Mouse (Mus musculus): ENCODE data around the gene Dhfr. TPM values are rescaled to one million over a fixed set of nuclear protein-coding genes. Genes with fewer than 3 reads are reported as not detected.

The Dhfr gene
- polyA plus RNA-seq (2015; fragmentation: Nextera tagmentation; extraction: Ambion mirVana) = 5.8 and 6.1 TPM in 2 replicates

- Histone ChIP-seq H3K27me3 (no peaks in the 10 kb centered on the region), H3K36me3 (peaks cover 10% of the 10 kb centered on the region), H3K4me2 (peak within 1 kb of the TSS; percentile 91), H3K9ac (peak within 1 kb of the TSS; percentile 79), H3K9me3 (no peaks in the 10 kb centered on the region), H3K27ac (peak within 1 kb of the TSS; percentile 93), H3K4me1 (replicated peaks) (peaks cover 17% of the 10 kb centered on the region), H3K4me3 (peak within 1 kb of the TSS; percentile 56)
- peak; percentile 99 for ATAC-seq (ENCODE audit: low FRiP score)
- 1% methylated on average over 76 of the region's 76 CpGs for WGBS
Measured at GRCm38 (mm10) chr13:92354456-92355271, at the start of gene Dhfr, which contains the start of gene Msh3. Gene Dhfr (plus strand): TSS chr13:92354726. Gene Msh3 (minus strand): TSS chr13:92355003.

DNA sequence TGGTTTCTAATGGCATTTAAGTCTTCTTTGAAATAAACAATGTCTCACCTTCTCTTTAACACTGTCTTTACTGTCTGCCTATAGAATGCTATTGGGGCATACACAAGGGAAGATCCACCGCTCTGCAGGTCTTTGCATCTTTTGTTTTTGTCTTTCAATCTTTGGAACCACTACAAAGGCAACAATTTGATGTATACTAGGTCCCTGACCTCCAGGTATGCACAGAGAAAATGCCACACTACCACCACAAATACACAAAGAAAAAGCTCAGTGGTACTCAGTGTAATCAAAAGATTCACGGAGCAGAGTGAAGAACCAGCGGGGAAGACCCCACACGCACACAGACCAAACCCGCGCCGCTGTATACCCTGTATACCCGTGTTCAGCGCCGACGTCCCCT is 48.8 kb upstream of the Dhfr start, which contains the start of gene Gm20379:
Gene Gm20379 (plus strand): TSS at position 301 of the 400 bp plus-strand sequence.
- Histone ChIP-seq H3K27me3 (no peaks in the 10 kb centered on the region), H3K4me3 (no peak within 1 kb of the TSS), H3K27ac (no peak within 1 kb of the TSS), H3K36me3 (peaks cover 39% of the 10 kb centered on the region), H3K4me2 (no peak within 1 kb of the TSS), H3K9ac (no peak within 1 kb of the TSS), H3K4me1 (replicated peaks) (no peaks in the 10 kb centered on the region), H3K9me3 (no peaks in the 10 kb centered on the region)
- 98% methylated on average over 11 of the region's 11 CpGs for WGBS
- no peak for ATAC-seq (ENCODE audit: low FRiP score)

- H3K4me2 ChIP-seq = no peak overlapping the region
- H3K9ac ChIP-seq = no peak overlapping the region
- H3K36me3 ChIP-seq = peaks cover 29% of the 10 kb centered on the region
- no peaks in the 10 kb centered on the region for H3K27me3 ChIP-seq
- 94% methylated on average over 5 of the region's 5 CpGs for WGBS
- H3K4me3 ChIP-seq = no peak overlapping the region
- ATAC-seq (ENCODE audit: low FRiP score) = no peak
- no peaks in the 10 kb centered on the region for H3K4me1 ChIP-seq (replicated peaks)
- no peaks in the 10 kb centered on the region for H3K9me3 ChIP-seq
- no peak overlapping the region for H3K27ac ChIP-seq
Measured at GRCm38 (mm10) chr13:92314613-92315012, 39.9 kb upstream of the Dhfr start.

- Histone ChIP-seq H3K36me3 (peaks cover 21% of the 10 kb centered on the region), H3K4me2 (no peak overlapping the region), H3K4me3 (no peak overlapping the region), H3K9ac (no peak overlapping the region), H3K9me3 (no peaks in the 10 kb centered on the region), H3K27me3 (no peaks in the 10 kb centered on the region), H3K27ac (no peak overlapping the region), H3K4me1 (replicated peaks) (no peaks in the 10 kb centered on the region)
- ATAC-seq (ENCODE audit: low FRiP score) = no peak
- 93% methylated on average over 5 of the region's 5 CpGs for WGBS
Measured at GRCm38 (mm10) chr13:92320770-92321169, 33.8 kb upstream of the Dhfr start.

DNA sequence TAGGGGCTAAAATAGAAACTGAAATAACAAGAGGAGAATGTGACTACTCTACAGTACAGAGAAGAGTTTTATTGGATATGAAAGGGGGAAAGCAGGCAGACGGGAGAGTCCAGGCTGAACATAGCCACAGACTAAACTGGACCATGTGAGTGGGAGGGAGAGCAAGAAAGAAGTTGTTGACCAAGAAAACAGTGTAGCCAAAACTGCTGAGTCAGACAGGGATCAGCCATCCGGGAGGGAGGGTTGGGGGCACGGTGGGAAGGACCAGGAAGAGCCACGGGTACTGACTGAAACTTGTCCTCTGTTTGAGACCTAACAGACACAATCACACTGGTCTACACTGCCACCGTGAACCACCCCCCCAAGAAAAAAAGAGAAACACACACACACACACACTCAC is 28.5 kb upstream of the Dhfr start:
- WGBS = 75% methylated on average over 5 of the region's 5 CpGs

GRCm38 (mm10) chr13:92328000-92328399 is 26.5 kb upstream of the Dhfr start:
- ATAC-seq (ENCODE audit: low FRiP score) = no peak
- Histone ChIP-seq H3K9ac (no peak overlapping the region), H3K27ac (no peak overlapping the region), H3K4me3 (no peak overlapping the region), H3K4me1 (replicated peaks) (no peaks in the 10 kb centered on the region), H3K27me3 (no peaks in the 10 kb centered on the region), H3K4me2 (no peak overlapping the region), H3K9me3 (no peaks in the 10 kb centered on the region), H3K36me3 (peaks cover 18% of the 10 kb centered on the region; the same call in 1 of the 2 replicates)
- WGBS = 89% methylated on average over 2 of the region's 2 CpGs

More for the DNA sequence above, 28.5 kb upstream of the Dhfr start:
- Histone ChIP-seq H3K9me3 (no peaks in the 10 kb centered on the region), H3K27me3 (no peaks in the 10 kb centered on the region), H3K9ac (no peak overlapping the region), H3K4me2 (no peak overlapping the region), H3K27ac (no peak overlapping the region), H3K36me3 (peaks cover 19% of the 10 kb centered on the region; the same call in 1 of the 2 replicates), H3K4me3 (no peak overlapping the region), H3K4me1 (replicated peaks) (no peaks in the 10 kb centered on the region)
- no peak for ATAC-seq (ENCODE audit: low FRiP score)

DNA sequence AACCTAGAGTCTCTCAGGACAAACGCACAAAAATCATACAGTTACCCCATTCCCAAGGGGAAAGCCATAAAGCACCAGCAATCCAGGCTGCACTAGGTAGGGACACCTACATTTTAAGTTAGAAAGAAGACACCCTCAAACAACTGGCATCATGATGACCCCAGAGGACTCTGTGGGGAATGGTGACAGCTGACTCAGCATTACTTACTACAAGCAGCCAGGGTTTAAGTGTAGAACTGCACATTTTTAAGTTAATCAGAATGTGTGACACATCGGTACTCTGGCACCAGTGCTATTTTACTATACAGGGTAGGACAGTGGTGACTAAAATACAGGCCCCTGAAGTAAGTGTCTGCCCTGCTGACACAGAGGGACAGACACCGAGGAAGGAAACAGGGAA is 23.9 kb upstream of the Dhfr start:
- Histone ChIP-seq H3K9me3 (no peaks in the 10 kb centered on the region), H3K27ac (no peak overlapping the region), H3K4me1 (replicated peaks) (no peaks in the 10 kb centered on the region), H3K36me3 (peaks cover 14% of the 10 kb centered on the region; the same call in 1 of the 2 replicates), H3K9ac (no peak overlapping the region), H3K4me2 (no peak overlapping the region), H3K27me3 (no peaks in the 10 kb centered on the region), H3K4me3 (no peak overlapping the region)
- no peak for ATAC-seq (ENCODE audit: low FRiP score)
- WGBS = 98% methylated on average over 3 of the region's 3 CpGs

- H3K27ac ChIP-seq = no peak overlapping the region
- H3K36me3 ChIP-seq = peaks cover 18% of the 10 kb centered on the region
- H3K4me2 ChIP-seq = no peak overlapping the region
- H3K9ac ChIP-seq = no peak overlapping the region
- no peak overlapping the region for H3K4me3 ChIP-seq
- WGBS = 89% methylated on average over 15 of the region's 15 CpGs
- no peak for ATAC-seq (ENCODE audit: low FRiP score)
- no peaks in the 10 kb centered on the region for H3K27me3 ChIP-seq
- H3K9me3 ChIP-seq = no peaks in the 10 kb centered on the region
- no peaks in the 10 kb centered on the region for H3K4me1 ChIP-seq (replicated peaks)
Measured at GRCm38 (mm10) chr13:92332103-92332879, 22.2 kb upstream of the Dhfr start.

DNA sequence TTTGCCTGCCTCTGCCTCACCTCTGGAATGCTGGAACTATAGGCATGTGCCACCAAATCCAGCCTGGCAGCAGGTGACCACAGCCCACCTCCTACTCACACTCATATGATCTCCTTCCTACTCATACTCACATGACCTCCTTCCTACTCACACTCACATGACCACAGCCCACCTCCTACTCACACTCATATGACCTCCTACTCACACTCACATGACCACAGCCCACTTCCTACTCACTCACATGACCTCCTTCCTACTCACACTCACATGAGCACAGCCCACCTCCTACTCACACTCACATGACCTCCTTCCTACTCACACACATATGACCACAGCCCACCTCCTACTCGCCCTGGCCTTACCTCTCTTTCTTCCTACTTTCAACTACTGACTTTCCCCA is 17.7 kb upstream of the Dhfr start:
- Histone ChIP-seq H3K4me2 (no peak overlapping the region), H3K36me3 (peaks cover 20% of the 10 kb centered on the region), H3K4me3 (no peak overlapping the region), H3K27ac (no peak overlapping the region), H3K27me3 (no peaks in the 10 kb centered on the region), H3K4me1 (replicated peaks) (no peaks in the 10 kb centered on the region), H3K9me3 (no peaks in the 10 kb centered on the region), H3K9ac (no peak overlapping the region)
- ATAC-seq (ENCODE audit: low FRiP score) = no peak
- WGBS = 98% methylated on average over 1 of the region's 1 CpGs

GRCm38 (mm10) chr13:92337773-92338462 is 16.6 kb upstream of the Dhfr start:
- H3K36me3 ChIP-seq = peaks cover 30% of the 10 kb centered on the region
- H3K4me1 ChIP-seq (replicated peaks) = no peaks in the 10 kb centered on the region
- no peak overlapping the region for H3K9ac ChIP-seq
- H3K27me3 ChIP-seq = no peaks in the 10 kb centered on the region
- no peak overlapping the region for H3K4me2 ChIP-seq
- H3K27ac ChIP-seq = no peak overlapping the region
- H3K4me3 ChIP-seq = no peak overlapping the region
- ATAC-seq (ENCODE audit: low FRiP score) = no peak
- no peaks in the 10 kb centered on the region for H3K9me3 ChIP-seq
- WGBS = 88% methylated on average over 6 of the region's 6 CpGs

GRCm38 (mm10) chr13:92339787-92340186 is 14.7 kb upstream of the Dhfr start:
- no peaks in the 10 kb centered on the region for H3K27me3 ChIP-seq
- no peak overlapping the region for H3K9ac ChIP-seq
- WGBS = 91% methylated on average over 3 of the region's 3 CpGs
- H3K4me3 ChIP-seq = no peak overlapping the region
- ATAC-seq (ENCODE audit: low FRiP score) = no peak
- H3K27ac ChIP-seq = no peak overlapping the region
- H3K36me3 ChIP-seq = peaks cover 49% of the 10 kb centered on the region
- no peaks in the 10 kb centered on the region for H3K4me1 ChIP-seq (replicated peaks)
- H3K9me3 ChIP-seq = no peaks in the 10 kb centered on the region
- H3K4me2 ChIP-seq = no peak overlapping the region

GRCm38 (mm10) chr13:92344033-92344432 is 10.5 kb upstream of the Dhfr start:
- Histone ChIP-seq H3K9ac (no peak overlapping the region), H3K27ac (no peak overlapping the region), H3K9me3 (no peaks in the 10 kb centered on the region), H3K27me3 (no peaks in the 10 kb centered on the region), H3K4me1 (replicated peaks) (no peaks in the 10 kb centered on the region), H3K4me3 (no peak overlapping the region), H3K4me2 (no peak overlapping the region), H3K36me3 (peaks cover 70% of the 10 kb centered on the region)
- 92% methylated on average over 8 of the region's 8 CpGs for WGBS
- no peak for ATAC-seq (ENCODE audit: low FRiP score)

Data from hindbrain, embryonic 13.5 days (tissue).